11 mouse cellular contexts compared by ENCODE assay signal in the genomic region with DNA sequence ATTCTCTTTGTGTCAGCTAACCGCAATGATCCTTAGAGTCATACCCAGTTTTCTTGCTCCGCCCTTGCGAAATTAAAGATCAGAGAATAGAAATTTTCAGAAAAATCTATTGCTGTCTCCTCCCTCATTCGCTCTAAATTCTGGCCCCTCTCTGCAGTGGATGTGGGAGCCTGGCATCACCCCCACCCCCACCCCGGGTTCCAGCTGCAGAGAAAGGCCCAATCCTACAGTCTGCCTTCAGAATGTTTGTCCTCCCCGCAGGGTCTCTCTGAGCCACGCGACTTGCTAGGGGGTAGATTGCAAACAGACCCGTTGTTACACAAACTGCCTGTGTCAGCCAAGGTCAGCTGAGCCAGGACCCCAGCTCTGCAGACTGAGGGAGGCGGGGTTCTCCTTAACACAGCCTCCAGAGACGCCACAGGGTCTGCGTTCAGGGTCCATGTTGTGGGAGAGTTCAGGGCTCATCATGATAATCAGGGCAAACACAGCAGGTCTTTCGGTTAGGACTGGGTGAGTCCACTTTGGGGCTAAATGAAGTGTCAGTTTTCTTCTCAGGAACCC. TPM values are rescaled to one million over a fixed set of nuclear protein-coding genes. Genes with fewer than 3 reads are reported as not detected.
A peak's percentile ranks its signal among the peaks of the same experiment; 100 is the strongest.
DNase-seq lines count a peak whose midpoint lies in the region; ATAC-seq and TF ChIP-seq lines count a peak whose summit lies in the region.
"Had no signal": no experiment of that assay in that cellular context is flagged by ENCODE, and none has a peak within 500 bp of the region (broad histone marks: within the 10 kb centered on the region; RNA-seq: fewer than 3 reads in every experiment).

No protein-coding gene starts in this region.

- WGBS in lung, embryonic 15.5 days, result 13% methylated on average over 13 of the region's 13 CpGs
- WGBS in lung, postnatal 0 days, result 18% methylated on average over 13 of the region's 13 CpGs
- WGBS in embryonic facial prominence, embryonic 15.5 days, result 6% methylated on average over 13 of the region's 13 CpGs
- 2% methylated on average over 13 of the region's 13 CpGs for WGBS in limb, embryonic 13.5 days
- 22% methylated on average over 13 of the region's 13 CpGs for WGBS in stomach, embryonic 15.5 days

- TF ChIP-seq CTCF in lung, postnatal 0 days (IDR thresholded peaks at IDR 0.05), result no peak

- no peaks in the 10 kb centered on the region for H3K36me3 ChIP-seq in lung, embryonic 15.5 days
- H3K36me3 ChIP-seq in lung, postnatal 0 days (ENCODE audit: insufficient read depth, low read length), result no peaks in the 10 kb centered on the region
- peaks cover 11% of the 10 kb centered on the region for H3K36me3 ChIP-seq in embryonic facial prominence, embryonic 15.5 days
- peaks cover 32% of the 10 kb centered on the region for H3K36me3 ChIP-seq in limb, embryonic 13.5 days
- H3K36me3 ChIP-seq in stomach, embryonic 15.5 days, result no peaks in the 10 kb centered on the region

- no peak for DNase-seq in lung, postnatal 0 days (ENCODE audit: low spot score)
- DNase-seq in urinary bladder, postnatal 10 days (ENCODE audit: low spot score), result no peak
- DNase-seq in kidney, postnatal 4 days, result no peak
- DNase-seq: lung, postnatal 36 days; right cerebral cortex, postnatal 14 days; thymus, postnatal 4 days had no signal

- peaks cover 31% of the 10 kb centered on the region; the same call in 1 of the 2 replicates for H3K27me3 ChIP-seq in lung, embryonic 15.5 days
- H3K27me3 ChIP-seq in lung, postnatal 0 days (replicated peaks; ENCODE audit: insufficient read depth, low read length), result peaks cover 14% of the 10 kb centered on the region; the same call in 1 of the 2 replicates
- no peaks in the 10 kb centered on the region for H3K27me3 ChIP-seq in embryonic facial prominence, embryonic 15.5 days
- H3K27me3 ChIP-seq in limb, embryonic 13.5 days, result no peaks in the 10 kb centered on the region
- peaks cover 23% of the 10 kb centered on the region for H3K27me3 ChIP-seq in stomach, embryonic 15.5 days (replicated peaks)

- H3K4me2 ChIP-seq in lung, embryonic 15.5 days, result peak overlapping the region; percentile 70; the same call in 1 of the 2 replicates
- H3K4me2 ChIP-seq in lung, postnatal 0 days (replicated peaks; ENCODE audit: low read depth, low read length), result no peak overlapping the region
- peak overlapping the region; percentile 72 for H3K4me2 ChIP-seq in embryonic facial prominence, embryonic 15.5 days (replicated peaks)
- H3K4me2 ChIP-seq in limb, embryonic 13.5 days (replicated peaks), result peak overlapping the region; percentile 87
- H3K4me2 ChIP-seq in stomach, embryonic 15.5 days, result peak overlapping the region; percentile 21

- no peak overlapping the region for H3K4me3 ChIP-seq in lung, embryonic 15.5 days
- H3K4me3 ChIP-seq in lung, postnatal 0 days (ENCODE audit: low read depth, low read length), result no peak overlapping the region
- peak overlapping the region; percentile 47 for H3K4me3 ChIP-seq in embryonic facial prominence, embryonic 15.5 days (replicated peaks)
- H3K4me3 ChIP-seq in limb, embryonic 13.5 days, result peak overlapping the region; percentile 67
- H3K4me3 ChIP-seq in stomach, embryonic 15.5 days (replicated peaks), result 0 out of 2 replicates have a peak overlapping the region, but pooled peaks have one; percentile 1

- H3K9me3 ChIP-seq in lung, embryonic 15.5 days, result no peaks in the 10 kb centered on the region
- H3K9me3 ChIP-seq in lung, postnatal 0 days (ENCODE audit: low read length), result no peaks in the 10 kb centered on the region
- H3K9me3 ChIP-seq in embryonic facial prominence, embryonic 15.5 days (replicated peaks), result no peaks in the 10 kb centered on the region
- no peaks in the 10 kb centered on the region for H3K9me3 ChIP-seq in limb, embryonic 13.5 days
- H3K9me3 ChIP-seq in stomach, embryonic 15.5 days, result no peaks in the 10 kb centered on the region

- peaks cover 65% of the 10 kb centered on the region for H3K4me1 ChIP-seq in lung, embryonic 15.5 days
- peaks cover 18% of the 10 kb centered on the region for H3K4me1 ChIP-seq in lung, postnatal 0 days (ENCODE audit: insufficient read depth, low read depth, low read length)
- peaks cover 81% of the 10 kb centered on the region for H3K4me1 ChIP-seq in embryonic facial prominence, embryonic 15.5 days
- peaks cover 84% of the 10 kb centered on the region for H3K4me1 ChIP-seq in limb, embryonic 13.5 days
- peaks cover 49% of the 10 kb centered on the region for H3K4me1 ChIP-seq in stomach, embryonic 15.5 days

- H3K27ac ChIP-seq in lung, embryonic 15.5 days, result no peak overlapping the region
- H3K27ac ChIP-seq in lung, postnatal 0 days (ENCODE audit: low read length), result no peak overlapping the region
- H3K27ac ChIP-seq in embryonic facial prominence, embryonic 15.5 days (replicated peaks), result peak overlapping the region; percentile 91
- peak overlapping the region; percentile 95 for H3K27ac ChIP-seq in limb, embryonic 13.5 days
- H3K27ac ChIP-seq in stomach, embryonic 15.5 days, result no peak overlapping the region

- ATAC-seq in lung, embryonic 15.5 days (ENCODE audit: borderline replicate concordance, extremely low read depth, low FRiP score, low TSS enrichment), result no peak
- no peak for ATAC-seq in lung, postnatal 0 days
- 0 out of 2 replicates have a peak, but pooled peaks have one; percentile 6 for ATAC-seq in embryonic facial prominence, embryonic 15.5 days (ENCODE audit: insufficient number of reproducible peaks, low FRiP score, low TSS enrichment, low read depth)
- no peak for ATAC-seq in limb, embryonic 13.5 days (ENCODE audit: low FRiP score, low read depth)
- ATAC-seq in stomach, embryonic 15.5 days (ENCODE audit: insufficient read depth, low FRiP score, low read depth), result no peak
- ATAC-seq in megakaryocyte-erythroid progenitor cell, adult 5-6 weeks (replicated peaks; ENCODE audit: low FRiP score, low TSS enrichment, poor library complexity, severe bottlenecking), result no peak

- no peak overlapping the region for H3K9ac ChIP-seq in lung, embryonic 15.5 days
- H3K9ac ChIP-seq in lung, postnatal 0 days (replicated peaks; ENCODE audit: low read depth), result no peak overlapping the region
- H3K9ac ChIP-seq in embryonic facial prominence, embryonic 15.5 days, result peak overlapping the region; percentile 28; the same call in 1 of the 2 replicates
- peak overlapping the region; percentile 82 for H3K9ac ChIP-seq in limb, embryonic 13.5 days
- no peak overlapping the region for H3K9ac ChIP-seq in stomach, embryonic 15.5 days

- no peak for TF ChIP-seq EP300 in lung, postnatal 0 days (IDR thresholded peaks at IDR 0.05)

RNA-seq across cellular contexts. Expression of a gene that starts 1.6 kb away (rescaled TPM):
- polyA plus RNA-seq in lung, embryonic 15.5 days (2015; fragmentation: Nextera tagmentation; extraction: Ambion mirVana), result 8.1 and 10.4 TPM in 2 replicates
- 0.21 and 0.38 TPM in 2 replicates for polyA plus RNA-seq in lung, postnatal 0 days (2015; fragmentation: Nextera tagmentation; extraction: Ambion mirVana)
- polyA plus RNA-seq in embryonic facial prominence, embryonic 15.5 days (2015; fragmentation: Nextera tagmentation; extraction: Ambion mirVana), result 200 and 206 TPM in 2 replicates
- polyA plus RNA-seq in limb, embryonic 13.5 days (2015; fragmentation: Nextera tagmentation; extraction: Ambion mirVana), result 518 and 520 TPM in 2 replicates
- 17.2 and 20.0 TPM in 2 replicates for polyA plus RNA-seq in stomach, embryonic 15.5 days (2015; fragmentation: Nextera tagmentation; extraction: Ambion mirVana)
- total RNA-seq in megakaryocyte-erythroid progenitor cell, adult 5-6 weeks (2014; fragmentation: Nextera tagmentation), result 2.8 TPM in 1 of 2 replicates, not detected in the other
- total RNA-seq in megakaryocyte-erythroid progenitor cell, adult 5-6 weeks (2017), result 1.2 TPM in 1 of 2 replicates, not detected in the other

RNA-seq across cellular contexts. Expression of a gene that starts 19.5 kb away (rescaled TPM):
- 18.3 and 18.5 TPM in 2 replicates for polyA plus RNA-seq in lung, embryonic 15.5 days (2015; fragmentation: Nextera tagmentation; extraction: Ambion mirVana)
- 10.8 and 11.2 TPM in 2 replicates for polyA plus RNA-seq in lung, postnatal 0 days (2015; fragmentation: Nextera tagmentation; extraction: Ambion mirVana)
- polyA plus RNA-seq in embryonic facial prominence, embryonic 15.5 days (2015; fragmentation: Nextera tagmentation; extraction: Ambion mirVana), result 19.8 and 22.4 TPM in 2 replicates
- 22.3 and 23.6 TPM in 2 replicates for polyA plus RNA-seq in limb, embryonic 13.5 days (2015; fragmentation: Nextera tagmentation; extraction: Ambion mirVana)
- polyA plus RNA-seq in stomach, embryonic 15.5 days (2015; fragmentation: Nextera tagmentation; extraction: Ambion mirVana), result 16.2 and 17.6 TPM in 2 replicates
- total RNA-seq in megakaryocyte-erythroid progenitor cell, adult 5-6 weeks (2014; fragmentation: Nextera tagmentation), result 26.9 and 34.3 TPM in 2 replicates
- total RNA-seq in megakaryocyte-erythroid progenitor cell, adult 5-6 weeks (2017), result 4.1 and 10.0 TPM in 2 replicates

RNA-seq across cellular contexts. Expression of a gene that starts 19.9 kb away (rescaled TPM):
- 60.1 and 63.0 TPM in 2 replicates for polyA plus RNA-seq in lung, embryonic 15.5 days (2015; fragmentation: Nextera tagmentation; extraction: Ambion mirVana)
- polyA plus RNA-seq in lung, postnatal 0 days (2015; fragmentation: Nextera tagmentation; extraction: Ambion mirVana), result 22.5 and 24.9 TPM in 2 replicates
- 54.5 and 56.2 TPM in 2 replicates for polyA plus RNA-seq in embryonic facial prominence, embryonic 15.5 days (2015; fragmentation: Nextera tagmentation; extraction: Ambion mirVana)
- 65.5 and 66.7 TPM in 2 replicates for polyA plus RNA-seq in limb, embryonic 13.5 days (2015; fragmentation: Nextera tagmentation; extraction: Ambion mirVana)
- polyA plus RNA-seq in stomach, embryonic 15.5 days (2015; fragmentation: Nextera tagmentation; extraction: Ambion mirVana), result 45.8 and 48.1 TPM in 2 replicates
- 65.1 and 78.0 TPM in 2 replicates for total RNA-seq in megakaryocyte-erythroid progenitor cell, adult 5-6 weeks (2014; fragmentation: Nextera tagmentation)
- total RNA-seq in megakaryocyte-erythroid progenitor cell, adult 5-6 weeks (2017), result 60.4 and 61.7 TPM in 2 replicates

RNA-seq across cellular contexts. Expression of a gene that starts 20.8 kb away (rescaled TPM):
- polyA plus RNA-seq in lung, embryonic 15.5 days (2015; fragmentation: Nextera tagmentation; extraction: Ambion mirVana), result 30.1 and 32.4 TPM in 2 replicates
- 22.2 and 30.7 TPM in 2 replicates for polyA plus RNA-seq in lung, postnatal 0 days (2015; fragmentation: Nextera tagmentation; extraction: Ambion mirVana)
- 41.9 and 57.3 TPM in 2 replicates for polyA plus RNA-seq in embryonic facial prominence, embryonic 15.5 days (2015; fragmentation: Nextera tagmentation; extraction: Ambion mirVana)
- 30.5 and 32.8 TPM in 2 replicates for polyA plus RNA-seq in limb, embryonic 13.5 days (2015; fragmentation: Nextera tagmentation; extraction: Ambion mirVana)
- 18.6 and 19.1 TPM in 2 replicates for polyA plus RNA-seq in stomach, embryonic 15.5 days (2015; fragmentation: Nextera tagmentation; extraction: Ambion mirVana)
- total RNA-seq in megakaryocyte-erythroid progenitor cell, adult 5-6 weeks (2014; fragmentation: Nextera tagmentation), result not detected in 2 replicates
- 0.84 TPM in 1 of 2 replicates, not detected in the other for total RNA-seq in megakaryocyte-erythroid progenitor cell, adult 5-6 weeks (2017)

RNA-seq across cellular contexts. Expression of a gene that starts 30.7 kb away (rescaled TPM):
- 70.5 and 70.9 TPM in 2 replicates for polyA plus RNA-seq in lung, embryonic 15.5 days (2015; fragmentation: Nextera tagmentation; extraction: Ambion mirVana)
- polyA plus RNA-seq in lung, postnatal 0 days (2015; fragmentation: Nextera tagmentation; extraction: Ambion mirVana), result 61.6 and 66.6 TPM in 2 replicates
- 75.4 and 78.9 TPM in 2 replicates for polyA plus RNA-seq in embryonic facial prominence, embryonic 15.5 days (2015; fragmentation: Nextera tagmentation; extraction: Ambion mirVana)
- polyA plus RNA-seq in limb, embryonic 13.5 days (2015; fragmentation: Nextera tagmentation; extraction: Ambion mirVana), result 66.5 and 73.9 TPM in 2 replicates
- polyA plus RNA-seq in stomach, embryonic 15.5 days (2015; fragmentation: Nextera tagmentation; extraction: Ambion mirVana), result 76.4 and 78.2 TPM in 2 replicates
- 147 and 201 TPM in 2 replicates for total RNA-seq in megakaryocyte-erythroid progenitor cell, adult 5-6 weeks (2014; fragmentation: Nextera tagmentation)
- 116 and 118 TPM in 2 replicates for total RNA-seq in megakaryocyte-erythroid progenitor cell, adult 5-6 weeks (2017)

Comparison
In these comparisons a context has a peak if more than half of its experiments do, and no peak if none do; other contexts are left out.
1. H3K27ac ChIP-seq: peak in embryonic facial prominence, embryonic 15.5 days (single experiment) and limb, embryonic 13.5 days (single experiment); none in lung, embryonic 15.5 days (single experiment), lung, postnatal 0 days (single experiment) and stomach, embryonic 15.5 days (single experiment).
2. H3K4me3 ChIP-seq: peak in embryonic facial prominence, embryonic 15.5 days (single experiment), limb, embryonic 13.5 days (single experiment) and stomach, embryonic 15.5 days (single experiment); none in lung, embryonic 15.5 days (single experiment) and lung, postnatal 0 days (single experiment).
3. H3K9ac ChIP-seq: peak in embryonic facial prominence, embryonic 15.5 days (single experiment) and limb, embryonic 13.5 days (single experiment); none in lung, embryonic 15.5 days (single experiment), lung, postnatal 0 days (single experiment) and stomach, embryonic 15.5 days (single experiment).